Mouse (Mus musculus): ENCODE measurements at regions not wholly inside any gene's neighbourhood (a gene's known extent, or its start where the extent isn't known, plus 50 kb on each side); places are given as distances from the start of the nearest gene placed in this dataset.
A peak's percentile ranks its signal among the peaks of the same experiment; 100 is the strongest.

DNA sequence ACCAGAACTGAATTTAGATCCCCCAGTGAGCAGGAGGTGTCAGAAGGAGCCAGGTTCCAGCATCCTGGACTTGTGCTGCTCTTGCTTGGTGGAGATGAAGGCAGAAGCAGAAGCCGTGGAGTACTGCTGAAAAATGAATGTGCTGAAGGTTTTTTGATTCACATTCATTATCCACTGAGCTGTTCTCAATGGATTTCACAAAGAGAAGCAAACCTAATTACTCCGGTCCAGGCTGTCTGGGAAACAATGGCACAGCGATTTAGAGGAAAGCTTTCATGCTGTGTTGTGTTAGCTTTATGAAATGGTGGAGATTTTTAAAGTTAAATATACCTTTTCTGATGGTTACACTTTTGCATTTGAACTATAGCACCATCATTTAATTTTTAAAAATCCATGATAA, 535.3 kb upstream of the Adgrl3 start:
- WGBS: 73% methylated on average over 3 of the region's 3 CpGs
- Histone ChIP-seq H3K4me1 (no peaks in the 10 kb centered on the region), H3K27me3 (no peaks in the 10 kb centered on the region), H3K27ac (no peak overlapping the region), H3K9me3 (no peaks in the 10 kb centered on the region), H3K4me2 (no peak overlapping the region), H3K9ac (no peak overlapping the region), H3K36me3 (no peaks in the 10 kb centered on the region), H3K4me3 (no peak overlapping the region)
- no peak for ATAC-seq (ENCODE audit: borderline replicate concordance, extremely low read depth, low FRiP score, low TSS enrichment)

DNA sequence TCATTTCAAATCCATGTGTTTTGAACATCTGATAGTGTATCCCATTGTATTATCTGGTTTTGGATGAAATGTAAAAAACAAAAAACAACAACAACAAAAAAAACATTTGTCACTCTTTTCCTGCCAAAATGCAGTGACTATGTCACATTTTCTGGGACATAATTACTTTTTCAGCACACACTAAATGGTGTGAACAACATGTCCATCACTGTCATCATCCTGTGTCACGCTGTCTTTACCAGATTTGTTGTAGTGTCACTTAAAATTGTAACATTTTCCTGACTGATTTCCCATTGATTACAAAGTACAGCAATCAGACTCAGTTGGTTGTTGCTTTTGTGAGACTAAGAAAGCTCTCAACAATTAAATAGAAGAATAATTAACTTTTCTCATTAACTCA, 531.6 kb upstream of the Adgrl3 start:
- no peak overlapping the region for H3K9ac ChIP-seq
- no peaks in the 10 kb centered on the region for H3K4me1 ChIP-seq
- no peak overlapping the region for H3K4me3 ChIP-seq
- no peak overlapping the region for H3K27ac ChIP-seq
- no peak overlapping the region for H3K4me2 ChIP-seq
- H3K36me3 ChIP-seq: no peaks in the 10 kb centered on the region
- ATAC-seq (ENCODE audit: borderline replicate concordance, extremely low read depth, low FRiP score, low TSS enrichment): no peak
- WGBS: 79% methylated on average over 1 of the region's 1 CpGs
- H3K27me3 ChIP-seq: no peaks in the 10 kb centered on the region
- no peaks in the 10 kb centered on the region for H3K9me3 ChIP-seq

DNA sequence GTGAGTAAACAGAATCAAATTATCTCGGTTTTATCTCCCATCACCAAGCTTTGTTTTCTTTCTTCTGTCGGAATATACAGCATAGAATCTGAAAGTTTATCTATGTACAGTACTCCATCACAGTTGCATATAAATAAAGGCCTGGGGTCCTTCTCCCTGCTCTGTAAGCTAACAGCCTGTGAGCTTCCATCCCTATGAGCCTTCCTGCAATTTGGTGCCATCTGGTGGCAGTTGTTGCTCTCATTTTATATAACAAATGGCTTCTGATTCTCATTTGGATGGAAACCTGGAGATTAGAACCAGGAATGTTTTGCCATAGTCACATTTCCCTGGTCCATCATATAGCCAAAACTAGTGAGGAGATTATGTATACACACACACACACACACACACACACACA, 511.3 kb upstream of the Adgrl3 start:
- H3K9ac ChIP-seq: no peak overlapping the region
- no peaks in the 10 kb centered on the region for H3K36me3 ChIP-seq
- H3K27ac ChIP-seq: no peak overlapping the region
- H3K4me3 ChIP-seq: no peak overlapping the region
- 26% methylated on average over 2 of the region's 2 CpGs for WGBS
- H3K4me1 ChIP-seq: no peaks in the 10 kb centered on the region
- no peaks in the 10 kb centered on the region for H3K9me3 ChIP-seq
- H3K27me3 ChIP-seq: no peaks in the 10 kb centered on the region
- H3K4me2 ChIP-seq: no peak overlapping the region
- no peak for ATAC-seq (ENCODE audit: borderline replicate concordance, extremely low read depth, low FRiP score, low TSS enrichment)

DNA sequence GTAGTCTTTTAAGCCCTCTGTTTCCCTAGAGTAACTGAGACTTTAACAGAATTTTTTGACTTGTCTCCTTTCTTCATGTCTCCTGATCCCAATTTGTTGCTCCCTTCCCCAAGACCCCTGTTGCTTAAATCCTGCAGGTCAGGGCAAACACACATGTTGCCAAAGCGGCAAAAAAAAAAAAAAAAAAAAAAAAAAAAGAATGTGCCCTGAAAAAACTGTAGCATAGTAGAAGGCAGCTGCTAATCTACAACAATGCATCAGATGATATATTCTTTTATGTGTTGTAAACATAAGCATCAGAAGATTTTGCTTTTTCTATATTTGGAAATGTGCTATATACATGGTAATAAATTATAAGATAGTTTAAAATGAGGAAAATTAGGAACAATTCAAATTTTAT, 479.9 kb upstream of the Adgrl3 start:
- H3K9ac ChIP-seq: no peak overlapping the region
- WGBS: 65% methylated on average over 1 of the region's 1 CpGs
- no peaks in the 10 kb centered on the region for H3K9me3 ChIP-seq
- H3K4me1 ChIP-seq: no peaks in the 10 kb centered on the region
- no peak for ATAC-seq (ENCODE audit: borderline replicate concordance, extremely low read depth, low FRiP score, low TSS enrichment)
- no peaks in the 10 kb centered on the region for H3K27me3 ChIP-seq
- H3K27ac ChIP-seq: no peak overlapping the region
- H3K4me3 ChIP-seq: no peak overlapping the region
- H3K4me2 ChIP-seq: no peak overlapping the region
- no peaks in the 10 kb centered on the region for H3K36me3 ChIP-seq

DNA sequence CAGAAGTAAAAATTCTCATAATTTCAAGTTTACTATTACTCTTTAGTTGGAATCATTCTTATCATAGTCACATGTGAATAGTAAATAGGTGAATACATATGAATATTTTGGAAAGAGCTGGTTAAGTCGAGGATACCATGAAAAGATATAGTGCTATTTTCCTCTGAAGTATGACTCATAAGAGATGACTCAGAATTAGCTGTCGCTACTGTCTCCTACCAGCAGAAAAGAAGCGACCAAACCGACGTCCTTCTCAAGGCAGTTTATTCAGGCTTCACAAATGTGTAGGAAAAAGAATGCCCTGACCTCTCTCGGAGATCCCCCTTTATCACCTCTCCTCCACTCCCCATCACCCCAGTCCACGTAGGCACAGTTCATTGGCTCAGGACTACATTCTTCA, 468.3 kb upstream of the Adgrl3 start:
- no peak overlapping the region for H3K9ac ChIP-seq
- 81% methylated on average over 7 of the region's 7 CpGs for WGBS
- no peak for ATAC-seq (ENCODE audit: borderline replicate concordance, extremely low read depth, low FRiP score, low TSS enrichment)

DNA sequence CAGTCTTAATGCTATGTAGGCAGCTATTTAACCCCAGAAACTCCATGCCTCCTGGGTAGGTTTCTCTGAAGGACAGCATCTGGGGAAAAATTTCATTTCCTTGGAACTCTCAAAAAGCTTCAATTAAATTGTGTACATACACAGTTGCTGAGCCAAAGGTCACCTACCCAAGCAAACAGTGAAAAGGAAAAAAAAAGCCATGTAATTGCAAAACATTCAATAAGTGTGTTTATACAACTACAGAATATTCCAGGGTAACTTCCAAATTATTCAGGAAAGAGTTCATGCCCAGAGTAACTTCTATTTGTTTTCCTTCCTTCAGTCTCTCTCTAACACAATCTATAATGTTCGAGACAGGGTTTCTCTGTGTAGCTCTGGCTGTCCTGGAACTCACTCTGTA, 441.2 kb upstream of the Adgrl3 start:
- Histone ChIP-seq H3K4me3 (no peak overlapping the region), H3K9me3 (no peaks in the 10 kb centered on the region), H3K36me3 (no peaks in the 10 kb centered on the region), H3K9ac (no peak overlapping the region), H3K27ac (no peak overlapping the region), H3K4me2 (no peak overlapping the region), H3K4me1 (no peaks in the 10 kb centered on the region), H3K27me3 (no peaks in the 10 kb centered on the region)
- ATAC-seq (ENCODE audit: borderline replicate concordance, extremely low read depth, low FRiP score, low TSS enrichment): no peak
- 64% methylated on average over 1 of the region's 1 CpGs for WGBS

More for the DNA sequence above, 468.3 kb upstream of the Adgrl3 start:
- H3K27me3 ChIP-seq: no peaks in the 10 kb centered on the region
- no peaks in the 10 kb centered on the region for H3K4me1 ChIP-seq
- H3K36me3 ChIP-seq: no peaks in the 10 kb centered on the region
- no peak overlapping the region for H3K4me2 ChIP-seq
- no peak overlapping the region for H3K27ac ChIP-seq
- H3K9me3 ChIP-seq: no peaks in the 10 kb centered on the region
- H3K4me3 ChIP-seq: no peak overlapping the region

DNA sequence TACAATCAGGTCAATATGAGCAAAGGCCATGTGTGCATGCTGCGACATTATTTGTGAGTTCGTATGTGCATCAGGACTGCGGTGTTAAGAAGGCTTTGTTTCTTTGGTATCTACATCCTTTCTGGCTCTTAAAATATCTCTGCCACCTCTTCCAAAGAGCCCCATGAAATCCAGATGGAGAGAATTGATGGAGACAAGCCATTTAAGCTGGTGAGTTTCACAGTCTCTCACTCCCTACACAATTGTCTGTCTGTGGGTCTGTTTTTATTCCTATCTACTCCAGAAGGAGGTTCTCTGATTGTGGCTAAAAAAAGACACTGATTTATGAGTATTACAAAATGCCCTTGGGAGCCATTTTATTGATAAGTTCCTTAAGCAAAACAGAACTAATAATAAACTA, 408.4 kb upstream of the Adgrl3 start:
- no peaks in the 10 kb centered on the region for H3K4me1 ChIP-seq
- no peak overlapping the region for H3K9ac ChIP-seq
- no peak for ATAC-seq (ENCODE audit: borderline replicate concordance, extremely low read depth, low FRiP score, low TSS enrichment)
- H3K4me3 ChIP-seq: no peak overlapping the region
- no peaks in the 10 kb centered on the region for H3K27me3 ChIP-seq
- H3K9me3 ChIP-seq: no peaks in the 10 kb centered on the region; the same call in 1 of the 2 replicates
- 89% methylated on average over 3 of the region's 3 CpGs for WGBS
- H3K4me2 ChIP-seq: no peak overlapping the region
- no peak overlapping the region for H3K27ac ChIP-seq
- H3K36me3 ChIP-seq: no peaks in the 10 kb centered on the region

DNA sequence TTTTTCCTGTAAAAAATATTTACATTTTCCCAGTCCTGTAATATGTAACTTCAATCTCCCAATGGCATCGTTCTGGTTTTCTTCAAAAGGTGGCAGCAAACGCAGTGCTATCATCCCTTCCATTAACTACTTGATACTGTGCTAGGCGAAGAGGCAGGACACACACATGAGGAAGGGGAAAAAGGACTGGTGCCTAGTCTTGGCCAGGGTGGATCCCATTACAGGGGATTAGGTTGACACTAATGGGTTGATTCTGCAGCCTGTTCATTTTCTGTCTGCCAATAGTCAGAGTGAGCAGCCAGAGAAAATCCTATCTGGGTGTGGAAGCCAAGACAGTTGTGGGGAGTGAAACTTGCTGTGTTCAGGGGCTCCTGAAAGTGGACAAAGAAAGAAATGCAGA, 392.7 kb upstream of the Adgrl3 start:
- WGBS: 49% methylated on average over 3 of the region's 3 CpGs
- H3K27ac ChIP-seq: no peak overlapping the region
- no peaks in the 10 kb centered on the region for H3K4me1 ChIP-seq
- no peaks in the 10 kb centered on the region for H3K9me3 ChIP-seq
- no peak for ATAC-seq (ENCODE audit: borderline replicate concordance, extremely low read depth, low FRiP score, low TSS enrichment)
- no peaks in the 10 kb centered on the region for H3K36me3 ChIP-seq
- no peak overlapping the region for H3K4me3 ChIP-seq
- H3K4me2 ChIP-seq: no peak overlapping the region
- H3K9ac ChIP-seq: no peak overlapping the region
- no peaks in the 10 kb centered on the region for H3K27me3 ChIP-seq

DNA sequence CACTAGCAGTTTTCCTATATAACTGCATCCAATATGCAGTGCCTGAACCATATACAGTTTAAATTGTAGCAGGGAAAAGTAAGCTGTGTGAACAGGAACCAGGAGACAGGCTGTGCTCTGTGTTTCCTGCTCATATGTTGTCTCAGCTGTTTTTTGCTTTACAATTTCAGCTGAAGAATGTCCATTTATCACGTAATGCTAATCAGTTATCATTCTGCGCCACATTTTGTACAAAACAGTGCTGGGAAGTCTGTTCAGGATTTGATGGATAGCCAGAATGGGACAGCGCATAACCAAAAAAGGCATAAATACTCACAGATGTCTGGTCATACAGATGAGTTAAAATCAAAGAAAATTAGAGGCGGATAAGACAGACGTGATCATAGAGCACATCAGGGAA, 360.9 kb upstream of the Adgrl3 start:
- 33% methylated on average over 5 of the region's 5 CpGs for WGBS
- Histone ChIP-seq H3K27me3 (no peaks in the 10 kb centered on the region), H3K36me3 (no peaks in the 10 kb centered on the region), H3K4me3 (no peak overlapping the region), H3K4me1 (peaks cover 4% of the 10 kb centered on the region; the same call in 1 of the 2 replicates), H3K4me2 (peak overlapping the region; percentile 7; the same call in 1 of the 2 replicates), H3K27ac (peak overlapping the region; percentile 17; the same call in 1 of the 2 replicates), H3K9ac (no peak overlapping the region), H3K9me3 (no peaks in the 10 kb centered on the region)
- peak; percentile 52; the same call in 1 of the 2 replicates for ATAC-seq (ENCODE audit: borderline replicate concordance, extremely low read depth, low FRiP score, low TSS enrichment)

DNA sequence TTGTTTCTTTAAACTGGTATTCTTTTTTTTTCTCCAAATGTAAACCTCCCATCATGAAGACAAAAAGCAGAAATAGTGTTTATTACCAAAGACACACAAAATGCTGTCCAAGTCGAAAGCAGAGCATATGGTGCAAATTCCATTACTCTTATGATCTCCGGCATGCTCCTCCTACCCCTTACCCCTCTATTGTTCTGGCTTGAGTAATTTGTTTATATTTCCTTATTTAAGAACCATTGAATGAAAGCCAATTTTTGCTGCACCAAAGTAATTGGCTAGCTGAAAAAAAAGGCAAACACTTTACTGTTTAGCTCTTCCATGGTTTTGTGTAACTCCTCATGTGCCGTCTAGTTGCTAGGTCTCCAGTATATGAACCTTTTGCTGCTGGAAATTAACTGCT, 360.4 kb upstream of the Adgrl3 start:
- Histone ChIP-seq H3K4me2 (peak overlapping the region; percentile 7; the same call in 1 of the 2 replicates), H3K9me3 (no peaks in the 10 kb centered on the region), H3K4me3 (no peak overlapping the region), H3K36me3 (no peaks in the 10 kb centered on the region), H3K27me3 (no peaks in the 10 kb centered on the region), H3K27ac (no peak overlapping the region), H3K9ac (no peak overlapping the region), H3K4me1 (peaks cover 4% of the 10 kb centered on the region; the same call in 1 of the 2 replicates)
- peak; percentile 74; the same call in 1 of the 2 replicates for ATAC-seq (ENCODE audit: borderline replicate concordance, extremely low read depth, low FRiP score, low TSS enrichment)
- 22% methylated on average over 3 of the region's 3 CpGs for WGBS

DNA sequence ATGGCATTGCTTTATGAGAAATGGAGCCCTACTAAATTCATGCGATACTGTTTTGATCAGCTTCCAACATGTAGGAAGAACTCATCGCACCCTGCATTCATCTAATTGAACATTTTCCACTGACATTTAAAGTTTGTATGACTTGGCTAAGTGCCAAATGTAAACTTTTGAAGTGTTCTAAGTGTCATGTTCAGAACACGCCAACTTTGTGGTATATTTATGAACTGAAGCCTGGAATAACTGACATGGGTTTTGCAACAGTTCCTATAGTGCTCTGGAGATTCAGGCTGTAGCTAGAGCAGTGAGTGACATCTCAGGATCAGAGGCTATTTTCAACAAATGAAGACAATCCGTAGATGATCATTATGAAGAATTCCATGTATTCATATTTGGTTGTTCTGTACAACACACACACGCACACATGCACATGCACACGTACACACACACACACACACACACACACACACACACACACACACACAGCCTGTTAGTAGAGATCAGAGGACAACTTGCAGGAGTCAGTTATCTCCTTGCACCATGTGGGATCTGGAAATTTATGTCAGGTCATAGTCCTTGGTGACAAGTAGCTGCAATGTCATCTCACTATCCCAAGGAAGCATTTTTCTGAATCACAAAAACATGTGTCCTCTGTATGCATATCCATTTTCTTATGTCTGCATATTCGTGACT, 349.5 kb upstream of the Adgrl3 start:
- no peak overlapping the region for H3K9ac ChIP-seq
- no peak overlapping the region for H3K4me3 ChIP-seq
- no peak overlapping the region for H3K4me2 ChIP-seq
- peak; percentile 84; the same call in 1 of the 2 replicates for ATAC-seq (ENCODE audit: borderline replicate concordance, extremely low read depth, low FRiP score, low TSS enrichment)
- H3K27me3 ChIP-seq: no peaks in the 10 kb centered on the region
- H3K9me3 ChIP-seq: no peaks in the 10 kb centered on the region
- no peaks in the 10 kb centered on the region for H3K36me3 ChIP-seq
- 35% methylated on average over 7 of the region's 7 CpGs for WGBS
- no peaks in the 10 kb centered on the region for H3K4me1 ChIP-seq
- no peak overlapping the region for H3K27ac ChIP-seq

DNA sequence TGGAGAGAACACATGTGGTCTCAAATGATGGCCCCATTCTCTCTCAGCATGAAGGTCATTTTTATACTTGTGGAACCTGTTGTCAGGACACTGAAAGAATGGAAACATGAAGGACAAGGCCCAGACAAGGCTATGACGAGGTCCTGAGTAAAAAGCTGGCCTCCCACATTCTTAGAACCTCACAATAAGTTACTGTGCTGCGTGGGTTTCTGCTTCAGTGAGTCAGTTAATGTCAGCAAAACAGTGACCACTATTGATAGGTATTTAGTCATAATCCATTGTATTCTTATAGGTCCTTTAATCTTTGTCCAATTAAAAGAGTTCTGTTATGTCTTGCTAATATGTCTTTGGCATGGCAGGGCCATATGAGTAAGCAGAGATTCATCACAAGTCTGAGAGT, 336.5 kb upstream of the Adgrl3 start:
- no peak overlapping the region for H3K4me3 ChIP-seq
- no peaks in the 10 kb centered on the region for H3K9me3 ChIP-seq
- no peaks in the 10 kb centered on the region for H3K27me3 ChIP-seq
- no peaks in the 10 kb centered on the region for H3K36me3 ChIP-seq
- H3K4me1 ChIP-seq: no peaks in the 10 kb centered on the region
- H3K4me2 ChIP-seq: no peak overlapping the region
- WGBS: 80% methylated on average over 2 of the region's 2 CpGs
- no peak overlapping the region for H3K9ac ChIP-seq
- H3K27ac ChIP-seq: no peak overlapping the region
- no peak for ATAC-seq (ENCODE audit: borderline replicate concordance, extremely low read depth, low FRiP score, low TSS enrichment)

DNA sequence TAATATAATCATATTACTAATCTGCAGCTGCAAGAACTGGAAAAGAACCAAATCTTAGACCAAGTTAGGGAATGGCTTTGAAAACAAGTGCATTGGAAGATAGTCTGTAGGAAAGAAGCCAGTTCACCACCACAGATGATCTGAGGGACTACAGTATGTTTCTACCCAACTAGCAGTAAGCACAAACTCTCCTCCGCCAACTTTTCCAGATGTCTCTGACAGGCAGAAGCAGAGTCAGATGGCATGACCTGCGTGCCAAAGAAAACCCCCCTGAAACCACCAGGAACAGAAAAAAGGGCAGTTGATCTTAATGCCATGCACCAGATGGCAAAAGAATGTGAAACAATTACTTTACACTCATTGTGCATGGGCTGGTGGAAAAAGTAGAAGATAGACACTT, 319.1 kb upstream of the Adgrl3 start:
- no peak overlapping the region for H3K9ac ChIP-seq
- H3K4me2 ChIP-seq: no peak overlapping the region
- no peaks in the 10 kb centered on the region for H3K36me3 ChIP-seq
- H3K9me3 ChIP-seq: no peaks in the 10 kb centered on the region
- H3K4me1 ChIP-seq: no peaks in the 10 kb centered on the region
- 90% methylated on average over 2 of the region's 2 CpGs for WGBS
- no peak for ATAC-seq (ENCODE audit: borderline replicate concordance, extremely low read depth, low FRiP score, low TSS enrichment)
- no peaks in the 10 kb centered on the region for H3K27me3 ChIP-seq
- no peak overlapping the region for H3K27ac ChIP-seq
- H3K4me3 ChIP-seq: no peak overlapping the region

All from lung, embryonic 15.5 days (tissue).